In genomic region chr6:140476981-140477380, GRCm38 (mm10) we compare ENCODE assay signal across 13 mouse cellular contexts. TPM values are rescaled to one million over a fixed set of nuclear protein-coding genes. Genes with fewer than 3 reads are reported as not detected.
A peak's percentile ranks its signal among the peaks of the same experiment; 100 is the strongest.
DNase-seq lines count a peak whose midpoint lies in the region; ATAC-seq and TF ChIP-seq lines count a peak whose summit lies in the region.
"Had no signal": no experiment of that assay in that cellular context is flagged by ENCODE, and none has a peak within 500 bp of the region (broad histone marks: within the 10 kb centered on the region; RNA-seq: fewer than 3 reads in every experiment).

No protein-coding gene starts in this region.

- no peak overlapping the region for H3K4me3 ChIP-seq in hindbrain, embryonic 16.5 days (ENCODE audit: low read length)
- no peak overlapping the region for H3K4me3 ChIP-seq in hindbrain, embryonic 10.5 days
- H3K4me3 ChIP-seq in midbrain, embryonic 14.5 days (replicated peaks; ENCODE audit: low read depth, low read length), result no peak overlapping the region
- no peak overlapping the region for H3K4me3 ChIP-seq in midbrain, embryonic 10.5 days
- H3K4me3 ChIP-seq in stomach, postnatal 0 days (ENCODE audit: low read depth, low read length), result no peak overlapping the region
- H3K4me3 ChIP-seq: forebrain, embryonic 15.5 days had no signal

- peak; percentile 9; the same call in 1 of the 2 replicates for ATAC-seq in hindbrain, embryonic 16.5 days
- ATAC-seq in midbrain, embryonic 14.5 days (ENCODE audit: low FRiP score, low TSS enrichment), result no peak
- ATAC-seq in stomach, postnatal 0 days (ENCODE audit: low FRiP score, low TSS enrichment), result peak; percentile 47; the same call in 1 of the 2 replicates
- ATAC-seq: forebrain, embryonic 15.5 days had no signal

- H3K4me2 ChIP-seq in hindbrain, embryonic 16.5 days (ENCODE audit: low read length), result no peak overlapping the region
- H3K4me2 ChIP-seq in midbrain, embryonic 14.5 days (ENCODE audit: low read length), result no peak overlapping the region
- no peak overlapping the region for H3K4me2 ChIP-seq in stomach, postnatal 0 days (replicated peaks; ENCODE audit: low read depth)
- H3K4me2 ChIP-seq: forebrain, embryonic 15.5 days had no signal

- no peaks in the 10 kb centered on the region for H3K27me3 ChIP-seq in hindbrain, embryonic 16.5 days (replicated peaks; ENCODE audit: control insufficient read depth, insufficient read depth, low read length)
- H3K27me3 ChIP-seq in hindbrain, embryonic 10.5 days (ENCODE audit: insufficient read depth, poor library complexity, severe bottlenecking), result no peaks in the 10 kb centered on the region
- H3K27me3 ChIP-seq in midbrain, embryonic 14.5 days (ENCODE audit: control insufficient read depth, insufficient read depth, low read length), result no peaks in the 10 kb centered on the region
- H3K27me3 ChIP-seq in midbrain, embryonic 10.5 days (ENCODE audit: low read depth, poor library complexity, severe bottlenecking), result no peaks in the 10 kb centered on the region
- H3K27me3 ChIP-seq in stomach, postnatal 0 days (ENCODE audit: control insufficient read depth, insufficient read depth, low read length), result no peaks in the 10 kb centered on the region
- H3K27me3 ChIP-seq: forebrain, embryonic 15.5 days had no signal

- peaks cover 22% of the 10 kb centered on the region for H3K4me1 ChIP-seq in hindbrain, embryonic 16.5 days (ENCODE audit: control insufficient read depth, insufficient read depth, low read depth, low read length)
- peaks cover 8% of the 10 kb centered on the region; the same call in 1 of the 2 replicates for H3K4me1 ChIP-seq in hindbrain, embryonic 10.5 days (replicated peaks)
- peaks cover 18% of the 10 kb centered on the region for H3K4me1 ChIP-seq in midbrain, embryonic 14.5 days (ENCODE audit: control insufficient read depth, insufficient read depth, low read length)
- H3K4me1 ChIP-seq in midbrain, embryonic 10.5 days, result no peaks in the 10 kb centered on the region
- no peaks in the 10 kb centered on the region; the same call in 1 of the 2 replicates for H3K4me1 ChIP-seq in stomach, postnatal 0 days (replicated peaks; ENCODE audit: control insufficient read depth, insufficient read depth)

- H3K9ac ChIP-seq in hindbrain, embryonic 16.5 days (ENCODE audit: low read depth, low read length), result no peak overlapping the region; the same call in 1 of the 2 replicates
- H3K9ac ChIP-seq in midbrain, embryonic 14.5 days (replicated peaks; ENCODE audit: low read length), result no peak overlapping the region
- H3K9ac ChIP-seq in stomach, postnatal 0 days (ENCODE audit: low read length), result no peak overlapping the region
- H3K9ac ChIP-seq: forebrain, embryonic 15.5 days had no signal

- no peak overlapping the region for H3K27ac ChIP-seq in hindbrain, embryonic 16.5 days (ENCODE audit: low read depth, low read length)
- no peak overlapping the region; the same call in 1 of the 2 replicates for H3K27ac ChIP-seq in hindbrain, embryonic 10.5 days
- H3K27ac ChIP-seq in midbrain, embryonic 14.5 days (replicated peaks; ENCODE audit: low read depth, low read length), result 0 out of 2 replicates have a peak overlapping the region, but pooled peaks have one; percentile 37
- no peak overlapping the region for H3K27ac ChIP-seq in midbrain, embryonic 10.5 days (replicated peaks)
- 0 out of 2 replicates have a peak overlapping the region, but pooled peaks have one; percentile 24 for H3K27ac ChIP-seq in stomach, postnatal 0 days (replicated peaks)
- H3K27ac ChIP-seq: forebrain, embryonic 15.5 days had no signal

- no peaks in the 10 kb centered on the region for H3K36me3 ChIP-seq in hindbrain, embryonic 16.5 days (ENCODE audit: control insufficient read depth, insufficient read depth, low read length)
- H3K36me3 ChIP-seq in hindbrain, embryonic 10.5 days, result no peaks in the 10 kb centered on the region
- no peaks in the 10 kb centered on the region for H3K36me3 ChIP-seq in midbrain, embryonic 14.5 days (ENCODE audit: control insufficient read depth, insufficient read depth, low read length)
- H3K36me3 ChIP-seq in midbrain, embryonic 10.5 days, result no peaks in the 10 kb centered on the region
- no peaks in the 10 kb centered on the region for H3K36me3 ChIP-seq in stomach, postnatal 0 days (ENCODE audit: control insufficient read depth, insufficient read depth, low read length)
- H3K36me3 ChIP-seq: forebrain, embryonic 15.5 days had no signal

- intact Hi-C loops in heart, postnatal 36 days (cut with DNase I), result no loop called here

- 59% methylated on average over 2 of the region's 2 CpGs for WGBS in hindbrain, embryonic 16.5 days
- 79% methylated on average over 2 of the region's 2 CpGs for WGBS in hindbrain, embryonic 10.5 days
- 73% methylated on average over 2 of the region's 2 CpGs for WGBS in midbrain, embryonic 14.5 days
- 84% methylated on average over 2 of the region's 2 CpGs for WGBS in midbrain, embryonic 10.5 days
- WGBS in stomach, postnatal 0 days, result 53% methylated on average over 2 of the region's 2 CpGs

- no peak for TF ChIP-seq EP300 in stomach, postnatal 0 days (optimal IDR thresholded peaks at IDR 0.05)

- no peaks in the 10 kb centered on the region for H3K9me3 ChIP-seq in hindbrain, embryonic 16.5 days (ENCODE audit: control insufficient read depth, low read length)
- no peaks in the 10 kb centered on the region for H3K9me3 ChIP-seq in hindbrain, embryonic 10.5 days
- no peaks in the 10 kb centered on the region for H3K9me3 ChIP-seq in midbrain, embryonic 14.5 days (ENCODE audit: control insufficient read depth, low read length)
- no peaks in the 10 kb centered on the region for H3K9me3 ChIP-seq in midbrain, embryonic 10.5 days (replicated peaks)
- H3K9me3 ChIP-seq in stomach, postnatal 0 days (ENCODE audit: control insufficient read depth, low read length), result no peaks in the 10 kb centered on the region
- H3K9me3 ChIP-seq: forebrain, embryonic 15.5 days had no signal

- TF ChIP-seq CTCF in stomach, postnatal 0 days (IDR thresholded peaks at IDR 0.05; ENCODE audit: low read depth), result no peak

- peak; percentile 78 for DNase-seq in heart, adult 11 months
- no peak for DNase-seq in heart, postnatal 36 days
- no peak for DNase-seq in hindbrain, embryonic 10.5 days (ENCODE audit: low spot score)
- no peak for DNase-seq in midbrain, embryonic 14.5 days
- DNase-seq in midbrain, embryonic 10.5 days (ENCODE audit: low spot score), result no peak
- no peak for DNase-seq in stomach, postnatal 0 days (ENCODE audit: low spot score)
- DNase-seq in spleen, adult 18-20 months, result no peak
- DNase-seq: cerebellum, adult 18-20 months; liver; right cerebral cortex, postnatal 4 days; thymus, postnatal 4 days had no signal

RNA-seq across cellular contexts. Expression of gene Plekha5, which starts 53.1 kb away (rescaled TPM):
- total RNA-seq in heart, postnatal 36 days (2021), result 10 to 100 TPM; 26.6 to 33.6 TPM
- 31.2 and 34.9 TPM in 2 replicates for polyA plus RNA-seq in hindbrain, embryonic 16.5 days (2015; fragmentation: Nextera tagmentation; extraction: Ambion mirVana)
- polyA plus RNA-seq in hindbrain, embryonic 10.5 days (2016; fragmentation: Nextera tagmentation; extraction: Ambion mirVana), result 35.5 and 43.1 TPM in 2 replicates
- polyA plus RNA-seq in midbrain, embryonic 14.5 days (2014; fragmentation: Nextera tagmentation; extraction: Ambion mirVana), result 45.1 and 50.7 TPM in 2 replicates
- 45.9 and 50.7 TPM in 2 replicates for polyA plus RNA-seq in midbrain, embryonic 10.5 days (2016; fragmentation: Nextera tagmentation; extraction: Ambion mirVana)
- 23.1 and 24.2 TPM in 2 replicates for polyA plus RNA-seq in stomach, postnatal 0 days (2015; fragmentation: Nextera tagmentation; extraction: Ambion mirVana)

Comparison
In these comparisons a context has a peak if more than half of its experiments do, and no peak if none do; other contexts are left out.
1. H3K27ac ChIP-seq: peak in midbrain, embryonic 14.5 days (single experiment) and stomach, postnatal 0 days (single experiment); none in hindbrain, embryonic 16.5 days (single experiment), hindbrain, embryonic 10.5 days (single experiment) and midbrain, embryonic 10.5 days (single experiment).